Mouse (Mus musculus) layer of hippocampus, adult 11-12 months (tissue): ENCODE data around the gene Myt1.

Experiments
- DNase-seq: peaks from one replicate; pipeline ENCODE4 v3.0.0; 2022; ENCODE audit warnings: low spot score

Gene Myt1

DNA sequence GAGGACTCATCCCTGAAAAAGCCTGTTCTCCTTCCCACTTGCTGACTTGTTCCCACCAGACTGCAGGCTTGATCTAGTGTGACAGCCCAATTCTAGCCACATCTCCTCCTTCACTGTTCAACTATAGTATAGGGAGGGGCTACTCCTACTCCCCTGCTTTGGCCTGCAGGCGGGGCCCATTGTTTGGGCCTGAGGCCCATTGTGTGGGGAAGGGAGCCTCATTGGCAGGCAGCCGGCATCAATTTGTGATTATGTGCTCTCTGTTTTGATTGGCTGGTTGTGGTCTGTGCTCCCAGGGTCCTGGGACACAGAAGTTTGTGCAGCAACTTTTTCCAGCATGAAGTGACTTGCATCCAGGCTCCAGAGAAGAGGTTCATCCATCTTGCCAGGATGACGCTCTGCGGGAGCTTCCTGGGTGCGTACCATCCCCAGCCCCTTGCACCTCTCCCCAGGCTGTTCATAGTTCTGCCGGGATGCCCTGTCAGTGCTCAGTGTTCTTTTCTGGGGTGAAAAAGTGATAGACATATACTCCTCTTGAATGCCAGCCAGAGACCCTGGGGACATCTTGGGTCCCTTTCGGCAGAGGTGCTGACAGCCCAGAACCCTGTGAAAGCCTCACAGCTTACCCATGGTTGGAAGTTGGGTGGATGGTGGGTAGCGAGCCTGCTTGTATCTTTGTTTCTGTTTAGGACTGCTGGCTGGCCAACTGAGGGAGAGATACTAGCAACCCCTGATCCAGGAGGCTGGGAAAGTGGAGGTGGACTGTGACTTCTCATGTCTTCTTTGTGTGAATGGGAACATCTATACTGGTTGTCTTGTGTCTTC is at the start of gene Myt1:
Gene Myt1, plus strand, starts transcription at position 327 of the 825 bp plus-strand sequence.
- no peak for DNase-seq

DNA sequence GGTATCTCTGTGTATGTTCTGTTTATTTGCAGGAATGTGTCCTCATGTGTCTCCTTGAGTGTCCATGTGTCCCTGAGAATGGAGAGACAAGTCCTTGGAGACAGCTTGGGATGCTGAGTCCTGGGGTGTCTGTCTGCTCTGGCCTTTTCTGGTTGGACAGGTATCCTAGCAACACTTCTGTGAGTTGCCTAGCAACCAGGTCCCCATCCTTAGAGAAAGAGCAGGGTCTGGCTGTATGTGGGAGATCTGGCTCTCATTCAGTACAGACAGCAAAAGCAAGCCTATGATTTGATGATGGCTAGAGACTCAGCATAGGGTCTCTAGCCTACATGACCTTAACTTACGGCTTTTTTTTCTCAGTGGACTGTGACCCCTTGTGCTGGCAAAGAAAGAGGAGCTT is 49.4 kb upstream of the Myt1 start:
- no peak for DNase-seq

DNA sequence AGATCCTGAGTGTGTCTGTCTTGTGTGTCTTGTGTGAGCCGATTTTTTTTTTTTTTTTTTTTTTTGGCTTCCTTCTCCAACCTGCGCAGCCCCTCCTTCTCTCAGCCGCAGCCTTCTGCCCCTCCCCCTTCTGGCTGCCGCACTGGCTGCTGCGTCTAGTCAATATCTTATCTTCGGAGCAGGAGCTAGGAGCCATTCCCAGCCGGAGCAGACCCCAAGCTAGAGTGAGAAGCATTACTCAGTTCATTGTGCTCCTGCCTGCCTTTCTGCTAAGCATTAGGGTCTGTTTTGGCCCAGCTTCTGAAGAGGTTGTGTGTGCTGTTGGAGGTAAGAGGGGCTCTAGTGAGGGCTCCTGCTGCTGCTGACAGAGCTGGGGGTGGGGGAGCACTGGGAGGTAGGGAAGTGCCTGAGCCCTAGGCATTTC is 48.2 kb upstream of the Myt1 start, which contains the start of gene Oprl1:
Gene Oprl1, plus strand, starts transcription at position 114 of the 424 bp plus-strand sequence.
- DNase-seq = no peak

DNA sequence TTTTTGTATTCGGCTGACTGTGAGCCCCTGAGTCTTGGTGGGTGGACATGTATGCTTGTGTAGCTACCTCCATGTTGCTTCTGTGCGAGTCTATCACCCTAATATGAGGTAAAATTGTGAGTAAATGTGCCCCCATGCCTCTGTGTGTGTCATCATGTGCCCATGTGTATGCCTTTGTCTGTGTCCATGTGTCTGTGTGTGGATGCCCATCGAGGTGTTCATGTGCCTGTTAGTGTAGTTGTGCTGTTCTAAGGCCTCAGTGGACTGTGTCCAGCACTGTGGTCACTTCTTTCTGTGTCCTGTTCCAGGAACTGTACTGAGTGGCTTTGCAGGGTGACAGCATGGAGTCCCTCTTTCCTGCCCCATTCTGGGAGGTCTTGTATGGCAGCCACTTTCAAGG is 47.8 kb upstream of the Myt1 start:
- DNase-seq = no peak

DNA sequence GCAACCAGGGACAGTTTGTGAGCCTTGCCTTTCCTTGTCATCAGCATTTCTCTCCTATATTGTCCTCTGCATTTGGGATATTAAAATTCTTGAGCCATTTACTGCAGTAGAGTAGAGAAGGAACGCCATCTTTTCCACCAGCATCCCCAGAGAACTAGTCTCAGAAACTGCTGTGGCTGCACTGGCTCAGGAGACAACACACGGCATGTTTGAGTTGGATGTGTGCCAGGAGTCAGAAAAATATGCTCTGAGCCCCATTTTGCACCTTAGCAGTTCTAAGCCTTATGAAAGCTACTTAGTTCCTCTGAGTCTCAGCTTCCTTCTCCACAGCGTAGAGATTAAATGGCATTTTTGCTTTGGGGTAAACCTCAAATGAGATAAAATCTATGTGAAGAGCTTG is 46.1 kb upstream of the Myt1 start:
- DNase-seq = no peak

DNA sequence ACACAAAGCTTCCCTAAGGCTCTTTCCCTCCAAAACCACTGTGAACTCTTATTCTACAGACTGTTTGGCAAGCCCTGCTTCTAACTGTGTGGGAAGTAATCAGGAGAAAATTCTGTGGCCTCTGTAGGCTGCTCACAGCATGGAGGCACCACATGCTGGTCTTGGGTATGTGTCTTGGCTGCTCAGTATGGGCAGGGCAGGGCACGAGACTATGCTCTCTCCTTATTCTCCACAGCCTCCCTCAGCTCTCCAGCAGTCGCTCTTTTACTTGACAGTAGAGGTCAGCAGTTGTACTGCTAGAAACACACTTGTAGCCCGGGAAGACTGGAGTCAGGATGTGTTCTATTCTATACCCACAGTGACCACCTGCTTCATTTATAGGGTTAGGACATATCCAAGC is 43.1 kb upstream of the Myt1 start:
- no peak for DNase-seq

DNA sequence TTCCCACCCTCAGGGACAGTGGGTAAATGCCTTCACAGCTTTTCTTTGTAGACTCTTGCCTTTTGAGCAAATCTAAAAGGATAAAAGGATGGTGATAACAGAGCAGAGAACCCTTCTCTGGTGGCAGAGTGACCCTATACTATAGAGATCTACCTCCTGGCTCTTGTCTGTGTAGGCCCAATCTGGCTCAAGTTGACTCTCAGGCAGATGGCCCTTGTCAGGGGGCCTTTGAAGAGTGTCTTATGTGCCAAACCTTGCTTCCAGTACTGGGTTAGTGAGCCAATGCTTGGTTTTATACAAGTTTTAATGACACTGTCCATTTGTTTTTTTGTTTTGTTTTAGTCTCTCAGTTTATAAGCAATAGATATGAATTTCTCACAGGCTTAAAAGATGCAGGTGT is 41.9 kb upstream of the Myt1 start:
- DNase-seq = no peak

DNA sequence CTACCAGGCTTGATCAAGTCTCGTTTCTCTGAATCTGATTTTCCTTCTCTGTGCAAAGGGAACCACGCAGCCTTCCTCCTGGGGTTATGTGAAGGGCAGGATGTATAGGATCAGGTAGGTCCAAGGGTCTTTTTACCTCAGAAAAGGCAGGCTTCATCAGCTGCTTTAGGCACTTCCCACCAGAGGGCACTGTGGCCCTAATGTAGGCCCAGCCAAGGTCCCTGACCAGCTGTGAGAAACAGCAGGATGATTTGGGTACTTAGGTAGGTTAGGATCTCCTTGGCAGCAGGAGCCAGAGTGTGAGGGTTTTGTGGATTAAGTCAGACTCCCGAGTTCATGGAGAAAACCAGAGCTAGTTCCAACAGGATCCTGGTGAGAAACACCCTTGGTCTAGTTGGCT is 40.9 kb upstream of the Myt1 start:
- no peak for DNase-seq

DNA sequence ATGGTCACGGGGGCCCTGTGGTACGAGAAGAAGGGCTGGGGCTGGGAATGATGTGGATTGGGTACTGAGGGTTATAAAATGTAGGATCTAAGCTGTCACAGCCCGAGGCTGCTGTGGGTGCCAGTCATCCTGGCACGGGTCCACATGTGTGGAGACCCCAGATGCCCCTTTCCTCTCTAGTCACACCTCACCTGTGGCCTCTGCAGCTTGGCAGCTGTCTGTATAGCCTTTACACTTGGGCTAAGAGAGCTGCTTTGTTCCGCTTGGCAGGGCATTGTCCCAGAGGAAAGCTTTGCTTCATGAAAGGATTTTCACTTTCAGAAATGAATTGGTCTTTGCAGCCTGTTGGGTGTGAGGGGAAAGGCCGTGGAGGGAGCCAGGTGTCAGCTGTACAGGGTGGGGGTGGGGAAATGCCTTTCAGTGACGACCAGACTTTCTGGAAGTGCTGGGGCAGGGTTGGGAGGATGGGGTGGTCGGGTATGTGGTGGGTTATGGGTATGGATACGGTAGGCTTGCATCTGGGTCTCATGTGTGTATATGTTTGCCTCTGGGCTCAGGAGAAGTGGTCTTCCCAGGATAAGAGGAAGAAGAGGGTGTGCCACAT is 35.4 kb upstream of the Myt1 start:
- no peak for DNase-seq

DNA sequence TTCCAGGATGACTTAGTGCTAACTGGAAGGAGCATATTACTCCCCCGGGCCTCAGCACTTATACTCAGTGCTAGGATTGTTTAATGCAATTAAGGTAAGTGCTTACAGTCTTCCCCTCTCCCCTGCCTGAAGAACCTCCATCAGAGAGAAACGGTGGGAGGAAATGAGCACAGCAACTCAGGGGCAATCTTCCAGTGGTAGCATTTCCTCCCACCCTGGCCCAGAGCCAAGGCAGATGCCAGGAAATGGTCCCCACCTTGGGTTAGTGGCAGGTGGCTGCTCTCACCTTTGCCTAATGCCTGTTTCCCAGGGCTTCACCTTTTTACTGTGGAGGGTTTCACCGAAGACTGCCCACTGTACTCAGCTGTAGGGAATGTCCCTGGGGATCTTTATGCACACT is 33.1 kb upstream of the Myt1 start:
- no peak for DNase-seq

DNA sequence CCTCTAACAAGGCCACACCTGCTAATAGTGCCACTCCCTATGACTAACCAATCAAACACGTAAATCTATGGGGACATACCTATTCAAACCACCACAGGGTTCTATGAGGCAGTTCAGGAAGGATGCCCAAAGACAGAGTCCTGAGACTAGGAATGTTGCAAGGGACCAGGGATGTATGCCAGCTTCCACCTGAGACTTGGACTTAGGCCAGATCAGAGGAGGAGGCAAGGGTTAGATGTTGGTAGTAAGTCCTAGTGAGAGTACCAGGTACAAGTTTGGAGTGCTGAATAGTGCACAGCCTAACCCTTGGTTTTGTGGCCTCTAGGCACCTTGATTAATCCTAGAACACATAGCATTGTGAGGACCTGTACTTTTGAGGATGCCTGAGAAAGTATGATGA is 10.5 kb upstream of the Myt1 start:
- no peak for DNase-seq

DNA sequence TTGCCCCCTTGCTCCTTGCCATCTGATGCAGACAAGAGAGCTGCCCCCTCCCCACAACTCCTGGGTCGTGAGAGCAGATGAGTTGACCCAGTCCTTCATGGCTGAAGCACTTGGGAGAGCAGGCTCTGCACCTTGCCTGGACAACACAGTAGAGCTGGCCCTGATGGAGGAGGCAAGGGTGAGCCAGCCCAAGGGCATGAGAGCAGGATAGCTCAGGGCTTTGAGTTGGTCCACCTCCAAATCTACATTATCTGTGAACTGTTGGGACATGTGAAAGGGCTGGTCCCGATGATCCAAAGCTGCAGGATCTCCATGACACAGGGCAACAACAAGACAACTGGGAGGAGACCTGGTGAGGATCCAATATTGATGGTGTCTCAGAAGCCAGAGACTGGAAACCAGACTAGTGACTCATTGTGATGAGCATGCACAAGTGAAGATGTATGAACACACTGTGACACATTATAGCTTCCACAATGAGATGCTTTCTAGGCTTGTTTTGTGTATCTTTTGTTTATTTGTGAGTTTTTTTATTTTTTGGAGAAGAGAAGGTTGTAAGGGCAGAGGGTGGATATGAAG is 4.9 kb upstream of the Myt1 start:
- DNase-seq = no peak

DNA sequence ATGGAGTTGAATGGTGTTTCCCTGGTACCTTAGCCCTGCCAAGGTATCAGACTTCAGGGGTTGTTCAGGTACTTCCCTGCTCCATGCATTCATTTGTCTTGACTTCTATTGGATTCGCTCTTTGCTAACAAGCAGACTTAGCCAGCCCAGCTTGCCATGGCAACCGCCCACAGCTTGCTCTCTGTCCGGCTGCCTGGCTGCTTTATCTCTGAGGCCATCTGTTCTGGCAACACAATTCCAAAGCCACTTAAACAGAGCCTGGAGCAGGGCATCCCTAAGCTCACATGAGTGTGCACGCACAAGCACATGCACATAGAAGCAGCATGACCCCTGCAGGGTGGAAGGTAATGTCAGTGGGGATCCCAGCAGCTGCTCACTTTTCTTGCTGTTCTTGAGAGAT is 4.1 kb upstream of the Myt1 start:
- peak; percentile 60 for DNase-seq

DNA sequence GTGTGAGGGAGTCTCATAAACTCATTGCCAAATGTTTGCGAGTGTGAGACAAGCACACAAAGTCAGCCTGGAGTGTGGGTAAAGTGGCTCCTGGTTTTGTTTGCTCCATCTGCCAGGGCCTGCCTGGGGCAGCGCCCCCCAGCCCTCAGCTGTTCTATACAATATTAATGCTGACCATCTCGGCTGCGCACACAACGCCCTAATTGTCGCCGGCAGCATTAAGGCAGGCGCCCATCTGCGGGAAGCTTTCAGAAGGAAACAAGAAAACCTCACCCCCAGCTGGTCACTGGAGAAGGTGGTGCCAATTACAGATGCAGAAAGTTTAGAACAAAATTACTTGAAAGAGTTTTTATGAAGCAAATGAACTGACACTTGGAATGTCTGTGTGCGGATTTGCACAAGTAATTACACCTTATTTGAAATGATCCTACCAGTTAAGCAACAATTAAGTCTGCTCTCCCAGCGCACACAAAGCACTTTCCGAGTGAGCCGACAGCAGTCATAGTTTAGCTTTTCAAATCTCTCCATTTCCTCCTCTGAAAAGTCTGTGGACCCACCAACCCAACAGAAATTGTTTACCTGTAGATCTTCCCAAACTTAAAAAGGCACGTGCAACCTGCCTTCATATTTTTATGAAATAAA is 875 bp downstream of the Myt1 start:
- DNase-seq = no peak

DNA sequence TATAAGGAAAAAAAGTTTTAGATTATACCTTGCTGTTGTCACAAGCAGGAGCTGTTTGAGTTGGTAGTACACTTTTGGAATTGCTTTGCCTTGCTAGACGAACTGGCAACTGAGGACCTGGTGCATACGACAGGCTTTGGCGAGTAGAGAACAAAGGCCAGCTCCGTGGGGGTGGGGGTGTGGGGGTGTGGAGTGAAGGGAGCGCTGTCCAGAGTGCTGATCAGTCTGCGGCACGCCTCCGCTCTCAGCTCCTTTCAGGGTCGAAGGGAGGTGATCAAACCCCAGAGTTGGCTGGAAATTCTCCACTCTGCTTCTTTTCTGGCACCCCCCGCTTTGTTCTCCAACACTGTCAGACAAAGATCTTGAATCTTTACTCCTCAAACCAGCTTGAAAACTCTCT is 1.5 kb downstream of the Myt1 start:
- DNase-seq = no peak

DNA sequence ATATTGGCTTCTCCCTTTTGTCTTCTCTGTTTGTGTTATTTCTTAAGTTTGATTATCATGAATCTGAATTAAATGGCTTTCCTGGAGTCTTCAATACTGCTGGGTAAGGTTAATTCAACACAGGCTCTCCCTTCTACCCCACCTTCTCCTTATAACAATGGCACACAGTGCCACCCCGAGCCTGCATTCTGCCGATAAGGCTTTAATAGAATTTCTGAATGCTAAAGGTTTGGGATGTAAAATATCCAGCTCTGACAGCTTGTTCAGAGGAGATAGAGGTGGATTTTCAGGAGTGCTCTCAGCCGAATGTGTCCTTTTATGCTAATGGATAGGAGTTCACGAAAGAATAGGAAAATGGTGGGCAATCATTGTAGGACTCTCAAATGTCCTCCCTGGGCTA is 2.1 kb downstream of the Myt1 start:
- no peak for DNase-seq

DNA sequence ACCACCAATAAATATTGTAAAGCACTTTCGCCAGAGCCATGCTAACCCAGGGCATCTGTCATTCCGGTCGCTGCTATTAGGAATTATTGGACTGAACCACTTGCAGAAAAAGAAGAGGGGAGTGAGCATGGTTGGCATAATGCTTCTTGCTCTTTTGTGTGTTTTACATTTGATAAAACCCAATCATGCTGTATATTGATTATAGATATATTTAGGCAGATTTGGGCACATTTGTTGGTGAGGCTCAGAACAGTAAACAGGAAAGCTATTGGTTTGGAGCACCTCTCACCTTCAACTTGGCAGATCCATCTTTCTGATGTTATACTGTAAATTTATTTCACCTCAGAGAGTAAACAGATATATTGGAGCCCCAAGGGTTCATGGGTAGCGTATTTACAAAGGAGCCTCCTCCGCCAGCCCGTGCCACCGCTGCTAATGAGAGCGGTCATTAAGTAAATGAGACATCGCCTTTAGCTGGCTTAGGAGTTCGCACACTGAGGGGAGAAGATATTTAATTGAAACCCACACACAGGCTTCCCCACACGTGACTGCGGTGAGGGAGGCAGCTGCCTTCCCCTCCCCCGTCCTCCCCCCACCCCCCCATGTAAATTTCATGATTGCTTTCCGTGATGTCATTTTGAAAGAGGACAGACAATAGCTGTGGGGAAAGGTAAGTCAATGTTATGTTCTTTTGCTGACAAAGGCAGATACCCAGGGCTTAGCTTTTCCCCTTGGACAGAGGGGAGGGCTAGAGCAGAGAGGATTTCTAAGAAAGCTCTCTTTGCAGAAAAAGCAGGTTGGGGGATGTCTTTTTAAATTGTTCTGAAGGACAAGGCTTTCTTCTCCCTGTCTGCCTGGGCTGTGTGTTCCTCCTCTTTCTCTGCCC is 3.8 kb downstream of the Myt1 start:
- peak; percentile 31 for DNase-seq

DNA sequence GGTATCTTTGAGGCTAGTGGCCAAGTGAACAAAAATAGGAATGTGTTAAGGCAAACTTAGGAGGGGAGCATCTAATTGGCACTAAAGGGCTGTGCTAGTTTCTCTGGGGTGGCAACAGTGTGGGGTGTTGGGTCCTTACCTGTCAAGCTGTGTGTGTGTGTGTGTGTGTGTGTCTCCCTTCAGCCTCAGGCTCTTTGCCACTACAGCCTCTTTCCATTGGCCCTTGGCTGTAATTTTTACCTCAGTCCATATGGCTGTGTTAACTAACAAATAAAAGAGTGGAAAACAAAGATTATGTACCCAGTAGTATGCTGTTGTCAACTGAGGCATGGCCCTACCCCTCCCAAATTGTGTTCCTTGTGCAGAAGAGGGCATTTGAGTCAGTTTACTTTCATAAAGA is 5.3 kb downstream of the Myt1 start:
- no peak for DNase-seq

DNA sequence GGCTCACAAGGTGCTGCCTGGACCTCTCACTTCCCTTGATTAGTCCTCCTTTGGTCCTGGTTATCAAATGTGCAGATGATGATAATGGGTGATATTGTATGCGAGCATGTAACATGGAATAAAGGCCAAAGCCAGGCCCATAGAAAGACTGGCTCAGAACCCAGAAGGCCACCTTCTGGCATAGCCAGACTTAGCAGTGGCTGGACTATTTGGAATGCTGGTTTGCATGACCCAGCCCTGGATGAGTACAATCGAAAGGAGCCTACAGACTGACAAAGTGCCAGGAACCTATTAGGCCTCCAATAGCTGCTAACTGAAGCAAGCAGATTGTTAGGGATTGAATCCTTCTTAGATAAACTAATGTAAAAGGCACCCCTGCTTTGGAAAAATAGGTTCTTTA is 6.3 kb downstream of the Myt1 start:
- DNase-seq = no peak

DNA sequence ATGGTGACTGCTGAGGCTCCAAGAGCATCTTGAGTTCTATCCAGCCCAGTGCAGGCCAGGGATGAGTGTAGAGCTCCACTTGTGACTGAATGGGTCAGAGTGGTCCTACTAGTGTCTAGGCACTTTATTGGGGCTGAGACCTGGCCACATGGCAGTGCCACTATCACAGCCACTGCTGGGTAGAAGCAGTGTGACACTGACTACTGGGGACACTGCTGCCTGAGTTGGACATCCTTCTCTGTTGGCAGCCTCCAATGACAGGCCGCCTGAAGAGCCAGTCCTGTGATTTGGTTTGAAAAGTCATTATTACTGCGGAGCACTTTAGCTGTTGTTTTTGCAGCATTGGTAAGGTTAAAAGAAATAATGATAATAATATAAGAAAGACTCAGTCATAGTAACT is 10.1 kb downstream of the Myt1 start:
- no peak for DNase-seq

DNA sequence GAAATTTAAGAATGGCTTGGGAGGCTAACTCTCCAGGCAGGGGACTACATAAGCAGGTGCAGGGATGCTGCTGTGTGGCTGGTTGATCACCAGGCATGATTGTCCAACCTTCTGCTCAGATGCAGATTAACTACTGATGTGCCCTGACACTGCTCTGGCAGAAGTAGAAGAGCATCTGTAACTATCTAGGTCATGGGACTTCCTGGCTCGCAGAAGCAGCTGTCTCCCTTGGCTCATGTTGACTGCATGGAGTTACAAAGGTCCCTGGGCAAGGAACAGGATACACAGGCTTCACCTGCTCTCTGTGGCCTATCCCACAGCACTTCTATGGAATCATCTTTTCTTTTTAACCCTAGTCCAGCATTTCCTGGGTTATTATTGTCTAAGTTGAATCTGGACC is 12.7 kb downstream of the Myt1 start:
- no peak for DNase-seq

DNA sequence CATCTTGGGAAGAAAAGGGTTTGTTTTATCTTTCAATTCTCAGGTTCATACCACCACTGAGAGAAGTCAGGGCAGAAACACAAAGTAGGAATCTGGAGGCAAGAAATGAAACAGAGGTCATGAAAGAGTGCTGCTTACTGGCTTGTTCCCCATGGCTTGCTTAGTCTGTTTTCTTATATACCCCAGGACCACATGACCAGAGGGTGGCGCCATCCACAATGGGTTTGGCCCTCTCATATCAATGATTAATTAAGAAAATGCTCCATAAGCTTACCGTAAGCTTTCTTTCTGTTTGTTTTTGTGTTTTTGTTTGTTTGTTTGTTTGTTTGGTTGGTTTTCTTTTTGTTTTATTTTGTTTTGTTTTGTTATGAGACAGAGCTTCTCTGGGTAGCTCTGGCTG is 14.6 kb downstream of the Myt1 start:
- DNase-seq = no peak
